Mouse (Mus musculus) T-helper 17 cell (primary cell): Measurements from ENCODE around the gene Celf5.
"Not testable (repeated sequence)": the region's sequence is repeated elsewhere in the genome, so short reads cannot be mapped to it uniquely, and the experiment has no call there.

ENCODE experiments used
- in situ Hi-C, 2 experiments: fragments of 300-600 bp; cut with MboI, MseI; formaldehyde crosslinking; loops; 1 replicate in 1 of 2; 2 replicates in 1 of 2; pipeline ENCODE4 v1.15.1; 2025; ENCODE audit warnings: high pct_unique_total_duplicates in 2 of 2

Gene Celf5

GRCm38 (mm10) chr10:81455181-81455895 lies 27.2 kb downstream of the Celf5 start, which contains the start of gene Nfic:
Gene Nfic (minus strand): TSS chr10:81455635.
- in situ Hi-C loops, result no loop called here

GRCm38 (mm10) chr10:81454106-81454505 lies 28.4 kb downstream of the Celf5 start:
- in situ Hi-C loops, result loop anchor here in 1 of 2 experiments (5.0 kb wide), 1 partner anchor 62 kb away; the partner anchor contains the start of gene Smim24

DNA sequence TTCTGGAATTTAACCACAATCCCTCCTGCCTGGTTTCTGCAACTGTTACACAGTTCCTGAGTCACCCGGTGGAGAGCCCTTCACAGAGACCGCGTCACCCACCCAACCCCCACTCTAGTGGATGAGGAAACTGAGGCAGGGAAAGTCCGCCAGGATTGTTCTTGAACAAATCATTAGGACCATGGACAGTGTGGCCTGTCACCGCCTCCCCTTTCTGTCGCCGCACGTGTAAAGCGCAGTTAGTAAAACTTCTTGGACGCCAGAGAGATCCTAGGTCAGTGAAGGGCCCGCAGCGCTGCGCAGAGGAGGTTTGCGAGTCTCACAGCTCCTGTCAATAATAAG lies 29.6 kb downstream of the Celf5 start:
- in situ Hi-C loops, result loop anchor here in 1 of 2 experiments (5.0 kb wide), 1 partner anchor 61 kb away; the partner anchor contains the start of gene Smim24

GRCm38 (mm10) chr10:81452237-81452946 lies 30.1 kb downstream of the Celf5 start:
- in situ Hi-C loops, result loop anchor here in 1 of 2 experiments (5.0 kb wide), 1 partner anchor 60 kb away; the partner anchor contains the start of gene Smim24

DNA sequence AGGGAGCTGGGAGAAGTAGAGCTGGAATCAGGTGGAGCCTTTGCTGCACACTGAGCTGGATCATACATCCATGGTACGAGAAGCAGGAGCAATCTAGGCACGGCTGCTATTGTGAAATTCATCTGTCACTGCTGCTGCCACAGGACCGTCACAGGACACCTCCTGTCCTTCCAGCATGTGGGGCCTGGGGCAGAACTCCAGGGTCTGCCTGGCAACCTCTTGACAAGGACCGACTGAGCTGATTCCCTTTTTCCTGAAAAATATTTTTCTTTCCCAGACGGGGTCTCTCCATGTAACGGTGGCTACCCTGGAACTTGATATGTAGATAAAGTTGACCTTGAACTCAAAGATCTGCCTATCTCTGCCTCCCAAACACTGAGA lies 31.2 kb downstream of the Celf5 start:
- in situ Hi-C loops, result loop anchor here in 1 of 2 experiments (5.0 kb wide), 1 partner anchor 59 kb away; the partner anchor contains the start of gene Smim24

GRCm38 (mm10) chr10:81450641-81451364 lies 31.7 kb downstream of the Celf5 start:
- in situ Hi-C loops, result loop anchor here in 1 of 2 experiments (5.0 kb wide), 1 partner anchor 59 kb away; the partner anchor contains the start of gene Smim24

DNA sequence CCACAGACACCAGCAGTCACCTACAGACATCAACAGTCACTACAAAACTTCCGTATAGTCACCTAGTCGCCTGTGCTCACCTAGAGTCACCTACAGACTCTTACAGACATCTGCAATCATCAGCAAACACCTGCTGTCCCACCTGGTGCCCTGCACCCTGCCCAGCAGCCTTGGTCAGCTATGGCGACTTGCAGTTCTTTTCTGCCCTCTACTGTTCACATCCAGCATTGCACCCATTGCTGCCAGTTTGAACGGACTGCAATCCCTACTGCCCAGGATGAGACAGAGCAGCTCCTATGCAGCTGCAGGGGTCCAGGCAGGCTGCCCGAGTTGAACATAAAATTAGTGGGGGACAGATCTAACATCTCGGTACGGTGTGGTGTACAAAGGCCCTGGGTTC lies 32.4 kb downstream of the Celf5 start:
- in situ Hi-C loops, result loop anchor here in 1 of 2 experiments (5.0 kb wide), 1 partner anchor 58 kb away; the partner anchor contains the start of gene Smim24

GRCm38 (mm10) chr10:81445516-81445915 lies 37.0 kb downstream of the Celf5 start:
- in situ Hi-C loops, result not testable (repeated sequence)

- in situ Hi-C loops, result loop anchor here in 1 of 2 experiments (5.0 kb wide), 1 partner anchor 49 kb away; the partner anchor contains the start of gene Smim24
These were observed 41.5 kb downstream of the Celf5 start for GRCm38 (mm10) chr10:81441019-81441418.

- in situ Hi-C loops, result no loop called here
These were observed 47.1 kb downstream of the Celf5 start for GRCm38 (mm10) chr10:81435436-81435835.

GRCm38 (mm10) chr10:81434361-81435263 lies 47.9 kb downstream of the Celf5 start:
- in situ Hi-C loops, result no loop called here

DNA sequence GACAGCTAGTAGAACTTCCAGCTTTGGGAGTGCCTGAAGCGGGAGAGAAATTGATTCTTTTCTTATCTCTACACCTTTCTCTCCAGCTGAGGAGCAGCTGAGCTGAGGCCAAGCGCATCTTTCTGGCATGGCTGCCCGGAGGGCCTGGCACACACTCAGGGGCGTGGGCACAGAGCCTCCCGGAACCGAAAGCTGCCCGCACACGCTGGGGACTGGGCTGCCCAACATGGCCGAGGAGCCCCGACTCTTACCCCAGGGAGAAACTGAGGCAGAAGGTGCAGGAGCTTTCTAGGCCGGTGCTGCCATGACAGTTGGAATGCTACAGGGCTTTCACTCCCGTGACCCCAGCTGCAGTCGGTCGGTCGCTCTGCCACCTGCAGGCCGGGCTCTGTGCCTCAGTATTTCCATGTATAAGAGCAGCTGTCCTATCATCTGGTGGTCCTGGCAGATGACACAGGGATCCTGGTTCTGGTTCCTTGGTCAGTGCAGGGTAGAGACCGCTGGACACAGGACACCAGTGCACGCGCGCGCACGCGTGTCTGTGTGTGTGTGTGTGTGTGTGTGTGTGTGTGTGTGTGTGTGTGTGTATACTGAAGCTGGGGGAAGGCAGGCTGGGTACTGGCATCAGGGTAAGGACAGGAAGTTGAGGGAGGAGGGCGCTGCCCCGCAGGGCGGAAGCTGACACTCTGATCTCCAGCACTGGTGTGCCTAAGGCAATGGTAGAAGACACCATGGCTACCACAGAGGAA lies 48.8 kb downstream of the Celf5 start:
- in situ Hi-C loops, result no loop called here

DNA sequence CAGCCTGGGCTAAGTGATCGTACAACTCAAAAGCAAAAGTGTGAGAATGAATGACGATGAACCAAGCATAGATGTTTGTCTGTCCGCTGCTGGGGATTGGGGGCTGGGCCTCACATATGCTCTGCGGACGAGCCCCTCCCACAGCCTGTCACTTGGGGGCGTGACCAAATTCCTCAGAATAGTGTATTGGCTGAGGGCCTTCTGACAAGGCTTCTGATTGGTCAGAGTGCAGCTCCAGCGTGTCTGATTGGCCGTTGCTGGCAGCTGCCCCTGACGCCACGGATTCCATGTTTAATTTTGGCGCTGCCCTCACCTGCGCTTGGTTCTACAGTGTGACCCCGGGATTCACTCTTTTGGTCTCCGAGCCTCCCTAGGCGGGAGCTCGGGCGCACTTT lies 49.6 kb downstream of the Celf5 start:
- in situ Hi-C loops, result no loop called here

GRCm38 (mm10) chr10:81432169-81432867 lies 50.2 kb downstream of the Celf5 start:
- in situ Hi-C loops, result no loop called here

DNA sequence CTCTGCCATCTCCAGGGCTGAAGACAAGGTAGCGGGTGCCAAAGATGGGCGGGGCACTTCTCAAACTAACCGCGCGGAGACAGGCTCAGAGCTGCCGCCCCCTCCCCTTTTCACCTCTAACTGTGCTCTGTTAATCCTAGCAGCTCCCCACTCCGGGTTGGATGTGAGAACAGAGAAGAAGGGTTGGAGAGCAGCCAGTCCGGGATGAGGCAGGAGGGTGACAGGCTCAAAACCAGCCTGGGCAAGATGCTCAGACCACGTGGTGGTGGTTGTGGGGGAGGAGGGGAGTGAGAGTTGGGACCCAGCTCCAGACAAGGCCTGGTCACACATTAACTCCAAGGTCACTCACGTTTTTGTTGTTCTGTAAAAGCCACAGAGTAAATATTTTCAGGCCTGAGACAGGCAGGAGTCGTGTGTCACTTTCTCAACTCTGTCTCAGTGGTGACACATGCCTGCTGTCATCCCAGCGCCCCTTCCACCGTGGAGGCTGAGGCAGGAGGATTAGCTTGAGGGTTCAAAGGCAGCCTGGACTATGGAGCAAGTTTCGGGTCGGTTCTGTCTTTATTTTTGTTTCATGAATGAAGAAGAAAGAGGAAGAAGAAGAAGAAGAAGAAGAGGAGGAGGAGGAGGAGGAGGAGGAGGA lies 50.9 kb downstream of the Celf5 start:
- in situ Hi-C loops, result no loop called here

GRCm38 (mm10) chr10:81430831-81431525 lies 51.5 kb downstream of the Celf5 start:
- in situ Hi-C loops, result no loop called here

DNA sequence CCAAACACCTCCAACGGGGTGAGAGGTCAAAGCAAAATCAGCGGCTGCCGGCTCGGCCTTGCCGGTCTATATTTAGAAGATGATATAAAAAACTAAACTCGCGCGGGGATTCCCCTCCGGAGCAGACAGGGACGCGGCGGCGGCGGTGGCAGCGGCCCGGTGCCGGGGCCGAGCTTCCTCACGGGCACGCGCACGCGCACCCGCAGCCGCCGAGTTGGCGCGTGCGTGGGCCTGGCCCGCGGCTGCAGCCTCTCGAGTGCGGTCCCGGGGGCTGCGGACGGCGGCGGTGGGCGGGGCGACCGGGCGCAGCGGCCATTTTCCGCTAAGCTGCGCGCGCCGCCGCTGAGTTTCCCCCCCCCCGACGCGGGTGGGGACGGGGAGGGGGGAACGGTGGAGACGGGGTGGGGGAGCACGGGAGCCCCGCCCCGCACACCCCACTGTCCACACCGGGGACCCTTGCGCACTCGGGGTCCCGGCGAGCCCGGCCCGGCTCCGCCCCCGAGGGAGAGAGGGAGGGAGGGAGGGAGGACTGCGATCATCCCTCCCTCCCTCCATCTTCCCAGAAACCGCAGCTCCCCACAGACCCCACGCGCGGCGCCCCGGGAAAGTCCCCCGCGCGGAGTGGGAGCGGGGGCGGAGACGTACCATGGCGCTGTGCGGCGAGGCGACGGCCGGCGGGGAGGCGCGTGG lies 52.2 kb downstream of the Celf5 start:
- in situ Hi-C loops, result no loop called here
